Mouse (Mus musculus) embryonic facial prominence, embryonic 11.5 days (tissue): ENCODE results near the gene Gm10306. TPM values are rescaled to one million over a fixed set of nuclear protein-coding genes. Genes with fewer than 3 reads are reported as not detected.

Experiments used
- ATAC-seq: fragments of 200-750 bp; cut with Nextera tagmentation; replicated peaks from 2 replicates; pipeline ENCODE4 v1.8.0; 2017; ENCODE audit warnings: low read depth; ENCODE audit not compliant: insufficient number of reproducible peaks, low FRiP score, low TSS enrichment
- DNase-seq: peaks from one replicate; pipeline ENCODE4 v3.0.0-alpha.2; 2015; ENCODE audit warnings: low spot score
- H3K27ac ChIP-seq: fragments of 300-500 bp; sonication (generic); replicated peaks from 2 replicates; pipeline ENCODE4 v1.5.1; 2014; ENCODE audit warnings: mild to moderate bottlenecking, low read depth, low read length, control low read depth
- H3K27me3 ChIP-seq: fragments of 300-500 bp; sonication (generic); 2 replicates; pipeline ENCODE4 v1.6.1; 2014; ENCODE audit warnings: mild to moderate bottlenecking, low read length, moderate library complexity, mixed read lengths; ENCODE audit not compliant: control insufficient read depth, insufficient read depth
- H3K36me3 ChIP-seq: fragments of 300-500 bp; sonication (generic); replicated peaks from 2 replicates; pipeline ENCODE4 v1.6.1; 2014; ENCODE audit warnings: low read depth, mild to moderate bottlenecking, low read length, moderate library complexity, mixed read lengths; ENCODE audit not compliant: control insufficient read depth, insufficient read depth
- H3K4me1 ChIP-seq: fragments of 300-500 bp; sonication (generic); 2 replicates; pipeline ENCODE4 v1.6.1; 2014; ENCODE audit warnings: low read length, mixed read lengths; ENCODE audit not compliant: control insufficient read depth, insufficient read depth
- H3K4me2 ChIP-seq: fragments of 300-500 bp; sonication (generic); 2 replicates; pipeline ENCODE4 v1.6.1; 2014; ENCODE audit warnings: low read depth, mild to moderate bottlenecking, control low read depth, low read length, moderate library complexity
- H3K4me3 ChIP-seq: fragments of 300-500 bp; sonication (generic); 2 replicates; pipeline ENCODE4 v1.5.1; 2014; ENCODE audit warnings: low read depth, low read length, control low read depth
- H3K9ac ChIP-seq: fragments of 300-500 bp; sonication (generic); replicated peaks from 2 replicates; pipeline ENCODE4 v1.6.1; 2014; ENCODE audit warnings: mild to moderate bottlenecking, control low read depth, low read length
- H3K9me3 ChIP-seq: fragments of 300-500 bp; sonication (generic); replicated peaks from 2 replicates; pipeline ENCODE4 v1.6.1; 2016; ENCODE audit warnings: mild to moderate bottlenecking, low read length, inconsistent platforms, mixed read lengths; ENCODE audit not compliant: control insufficient read depth
- WGBS: fragments of 180-500 bp; shearing (Covaris S2); extraction: QIAGEN DNeasy Blood & Tissue Kit; methylation state at CpG from one replicate; pipeline ENCODE4 v1.1.7; 2014; 5-methylcytosine and 5-hydroxymethylcytosine counted together
- polyA plus RNA-seq: library from polyadenylated mRNA; unstranded; fragments of >200 nt; fragmentation: Nextera tagmentation; extraction: Ambion mirVana; gene quantifications from 2 replicates; pipeline ENCODE4 v1.2.1, GENCODE M21; 2014

Gm10306 gene
- not detected in 2 replicates for polyA plus RNA-seq

DNA sequence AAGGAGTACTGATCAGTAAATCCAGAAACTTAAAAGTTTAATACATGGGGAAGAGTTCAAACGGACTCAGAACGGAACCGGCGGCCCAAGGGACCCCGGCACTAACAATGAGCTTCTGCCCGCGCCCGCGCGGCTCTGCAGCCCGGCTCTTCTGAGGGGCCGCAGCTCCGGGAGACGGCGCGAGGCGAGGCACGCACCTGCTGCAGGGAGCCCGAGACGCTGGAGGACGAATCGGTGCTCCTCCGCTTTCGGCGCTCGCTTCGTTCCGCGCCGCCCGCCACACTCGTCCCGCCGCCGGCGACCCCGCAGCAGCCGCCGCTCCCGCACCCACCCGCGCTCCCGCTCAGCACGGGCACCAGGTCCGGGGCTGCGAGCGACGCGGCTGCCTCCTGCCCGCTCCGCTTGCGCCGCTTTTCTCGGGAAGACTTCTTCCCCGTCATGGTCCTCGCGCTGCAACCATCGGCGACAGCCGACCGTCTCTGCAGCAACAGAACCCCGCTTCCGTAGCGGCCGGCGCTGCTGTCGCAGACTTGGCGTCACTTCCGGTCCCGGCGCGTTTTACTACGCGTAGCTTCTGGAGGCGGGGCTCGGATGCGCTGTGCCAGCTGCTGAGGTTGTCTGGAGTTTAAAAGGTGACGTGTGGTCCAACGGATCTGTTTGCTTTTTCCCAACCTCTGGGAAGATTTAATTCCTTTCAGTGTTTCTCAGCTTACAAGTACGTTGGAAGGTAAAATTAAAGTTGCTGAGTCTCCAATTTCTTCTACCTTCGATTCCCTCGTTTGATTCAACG is at the start of gene Gm10306, which contains the start of gene Caap1:
Gene Gm10306, plus strand, starts transcription at position 282 of the 790 bp plus-strand sequence.
Gene Caap1, minus strand, starts transcription at position 532 of the 790 bp plus-strand sequence.
- ATAC-seq: peak; percentile 91
- Histone ChIP-seq H3K4me2 (peak within 1 kb of the TSS; percentile 27), H3K27ac (peak within 1 kb of the TSS; percentile 59; the same call in 1 of the 2 replicates), H3K27me3 (no peaks in the 10 kb centered on the region), H3K4me3 (peak within 1 kb of the TSS; percentile 78), H3K9me3 (no peaks in the 10 kb centered on the region), H3K9ac (peak within 1 kb of the TSS; percentile 78), H3K36me3 (no peaks in the 10 kb centered on the region), H3K4me1 (no peaks in the 10 kb centered on the region)
- under 1% methylated on average over 76 of the region's 83 CpGs for WGBS
- DNase-seq: peak; percentile 97

DNA sequence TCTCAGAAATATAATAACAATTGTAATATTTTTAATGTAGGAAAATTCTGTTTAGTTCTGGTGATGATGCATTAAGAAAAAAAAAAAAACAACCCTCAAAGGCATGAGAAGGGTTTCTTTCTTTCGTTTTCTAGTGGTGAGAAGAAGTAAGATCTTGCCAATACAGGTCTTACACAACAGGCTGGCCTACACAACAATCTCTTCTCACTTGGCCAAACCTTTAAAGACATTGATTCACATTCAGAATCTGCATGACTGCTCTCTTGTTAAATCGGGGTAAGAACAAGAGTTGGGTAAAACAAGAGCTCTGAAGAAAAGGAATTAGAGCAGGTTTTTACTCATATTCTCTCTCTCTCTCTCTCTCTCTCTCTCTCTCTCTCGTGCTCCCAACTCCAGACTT is 41.0 kb upstream of the Gm10306 start:
- WGBS: 86% methylated on average over 3 of the region's 3 CpGs
- no peak for ATAC-seq
- no peak overlapping the region for H3K4me3 ChIP-seq

DNA sequence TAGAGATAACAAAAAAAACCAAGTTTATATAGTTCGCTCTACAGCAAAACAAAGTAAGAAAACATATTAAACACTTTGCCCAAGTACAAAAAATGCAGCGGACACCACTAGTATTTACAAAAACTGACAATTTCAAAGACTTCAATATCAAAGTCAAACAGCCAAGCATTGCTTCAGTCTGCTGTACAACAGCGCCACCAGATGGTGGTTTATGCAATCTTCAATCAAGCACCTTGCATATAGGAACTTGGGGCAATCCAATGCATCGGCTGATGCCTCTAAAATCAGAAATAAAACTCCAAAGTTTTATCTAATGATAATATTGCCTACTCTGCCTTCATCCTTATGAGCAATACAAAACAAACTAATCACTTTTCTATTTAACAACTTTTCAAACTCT is 38.7 kb upstream of the Gm10306 start:
- Histone ChIP-seq H3K9me3 (no peaks in the 10 kb centered on the region), H3K27ac (no peak overlapping the region), H3K27me3 (no peaks in the 10 kb centered on the region), H3K36me3 (no peaks in the 10 kb centered on the region), H3K4me2 (no peak overlapping the region), H3K4me3 (no peak overlapping the region), H3K9ac (no peak overlapping the region), H3K4me1 (no peaks in the 10 kb centered on the region)
- ATAC-seq (no peak), DNase-seq (peak; percentile 63)
- WGBS: 71% methylated on average over 4 of the region's 4 CpGs

More for the DNA sequence above, 41.0 kb upstream of the Gm10306 start:
- Histone ChIP-seq H3K4me1 (no peaks in the 10 kb centered on the region), H3K27ac (no peak overlapping the region), H3K27me3 (no peaks in the 10 kb centered on the region), H3K36me3 (no peaks in the 10 kb centered on the region), H3K9me3 (no peaks in the 10 kb centered on the region), H3K9ac (no peak overlapping the region), H3K4me2 (no peak overlapping the region)
- no peak for DNase-seq

DNA sequence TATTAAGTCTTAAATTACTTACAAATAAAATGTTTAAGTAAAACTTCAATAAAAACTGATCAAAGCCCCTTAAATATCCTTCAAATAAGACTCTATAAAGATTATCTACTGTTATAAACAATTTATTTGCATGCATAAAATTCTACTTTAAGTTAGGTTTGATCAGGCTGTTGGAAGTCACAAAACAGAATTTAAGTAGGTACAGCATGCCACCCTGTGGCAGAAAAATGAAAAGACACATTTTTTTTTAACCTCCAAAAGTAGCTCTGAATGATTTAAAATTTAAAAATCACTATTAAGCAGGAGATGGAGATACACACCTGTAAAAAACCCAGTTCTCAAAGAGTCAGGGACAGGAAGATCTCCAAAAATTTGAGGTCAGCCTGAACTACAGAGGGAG is 33.0 kb upstream of the Gm10306 start:
- H3K27ac ChIP-seq: no peak overlapping the region
- DNase-seq (peak; percentile 13), ATAC-seq (no peak)
- H3K27me3 ChIP-seq: no peaks in the 10 kb centered on the region
- H3K36me3 ChIP-seq: no peaks in the 10 kb centered on the region
- H3K4me2 ChIP-seq: no peak overlapping the region
- H3K4me3 ChIP-seq: no peak overlapping the region
- no peaks in the 10 kb centered on the region for H3K4me1 ChIP-seq
- H3K9ac ChIP-seq: no peak overlapping the region
- H3K9me3 ChIP-seq: no peaks in the 10 kb centered on the region

DNA sequence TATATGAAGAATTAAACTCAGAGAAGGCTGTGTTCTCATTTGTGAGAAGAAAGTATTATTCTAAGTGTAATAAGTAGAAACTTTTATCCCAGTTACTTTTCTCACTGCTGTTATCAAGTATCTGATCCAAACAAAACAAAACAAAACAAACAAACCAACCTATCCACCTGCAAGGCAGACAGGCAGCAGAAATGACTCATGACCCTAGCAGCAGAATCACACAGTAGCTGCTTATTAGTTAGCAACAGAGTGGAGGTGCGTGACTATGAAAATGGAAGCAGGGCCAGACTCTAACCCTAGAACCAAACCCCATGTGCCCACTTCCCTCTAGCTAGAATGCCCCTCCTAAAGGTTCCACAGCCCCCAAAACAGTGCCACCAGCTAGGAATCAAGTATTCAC is 26.9 kb upstream of the Gm10306 start:
- 100% methylated on average over 1 of the region's 1 CpGs for WGBS
- DNase-seq: no peak
- ATAC-seq: no peak
- Histone ChIP-seq H3K9me3 (no peaks in the 10 kb centered on the region), H3K27me3 (no peaks in the 10 kb centered on the region), H3K9ac (no peak overlapping the region), H3K4me3 (no peak overlapping the region), H3K36me3 (no peaks in the 10 kb centered on the region), H3K4me2 (no peak overlapping the region), H3K4me1 (no peaks in the 10 kb centered on the region), H3K27ac (no peak overlapping the region)

DNA sequence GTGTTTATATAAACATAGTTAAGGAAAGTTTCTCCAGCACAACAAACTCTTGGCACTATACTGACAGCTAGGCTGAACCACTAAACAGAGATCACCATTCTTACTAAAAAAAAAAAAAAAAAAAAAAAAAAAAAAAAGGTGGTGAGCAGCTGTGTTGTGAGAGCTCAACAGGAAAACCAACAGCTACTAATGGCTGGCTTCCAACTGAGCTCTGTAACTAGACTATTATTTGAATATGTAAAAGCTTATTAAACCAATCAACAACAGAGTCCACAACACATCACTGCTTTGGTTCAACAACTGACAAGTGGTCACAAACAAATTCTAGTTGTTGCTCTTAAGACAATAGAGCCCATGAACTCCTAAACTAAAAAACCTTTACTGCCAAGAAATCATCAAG is 23.1 kb upstream of the Gm10306 start:
- H3K27ac ChIP-seq: no peak overlapping the region
- H3K9me3 ChIP-seq: no peaks in the 10 kb centered on the region
- H3K4me2 ChIP-seq: no peak overlapping the region
- DNase-seq (no peak), ATAC-seq (no peak)
- H3K4me3 ChIP-seq: no peak overlapping the region
- no peaks in the 10 kb centered on the region for H3K36me3 ChIP-seq
- no peaks in the 10 kb centered on the region for H3K27me3 ChIP-seq
- no peak overlapping the region for H3K9ac ChIP-seq
- H3K4me1 ChIP-seq: no peaks in the 10 kb centered on the region

DNA sequence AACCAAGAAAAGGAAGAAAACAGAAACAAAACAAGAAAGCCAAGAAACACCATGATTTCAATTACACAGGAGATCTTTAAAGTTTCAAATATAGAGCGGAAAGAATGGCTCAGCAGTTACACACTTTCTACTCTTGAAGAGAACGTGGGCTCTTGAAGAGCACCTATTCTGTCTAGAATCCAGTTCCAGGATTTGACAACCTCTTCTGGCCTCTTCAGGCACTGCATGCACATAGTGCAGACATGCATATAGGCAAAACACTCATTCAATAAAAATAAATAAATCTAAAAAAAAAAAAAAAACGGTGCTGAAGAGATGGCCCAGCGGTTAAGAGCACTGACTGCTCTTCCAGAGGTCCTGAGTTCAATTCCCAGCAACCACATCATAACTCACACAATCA is 13.3 kb upstream of the Gm10306 start:
- Histone ChIP-seq H3K4me1 (no peaks in the 10 kb centered on the region), H3K4me2 (no peak overlapping the region), H3K9me3 (no peaks in the 10 kb centered on the region), H3K27me3 (no peaks in the 10 kb centered on the region), H3K27ac (no peak overlapping the region), H3K36me3 (no peaks in the 10 kb centered on the region; the same call in 1 of the 2 replicates), H3K4me3 (no peak overlapping the region), H3K9ac (no peak overlapping the region)
- ATAC-seq: no peak
- 96% methylated on average over 4 of the region's 4 CpGs for WGBS
- DNase-seq: no peak

DNA sequence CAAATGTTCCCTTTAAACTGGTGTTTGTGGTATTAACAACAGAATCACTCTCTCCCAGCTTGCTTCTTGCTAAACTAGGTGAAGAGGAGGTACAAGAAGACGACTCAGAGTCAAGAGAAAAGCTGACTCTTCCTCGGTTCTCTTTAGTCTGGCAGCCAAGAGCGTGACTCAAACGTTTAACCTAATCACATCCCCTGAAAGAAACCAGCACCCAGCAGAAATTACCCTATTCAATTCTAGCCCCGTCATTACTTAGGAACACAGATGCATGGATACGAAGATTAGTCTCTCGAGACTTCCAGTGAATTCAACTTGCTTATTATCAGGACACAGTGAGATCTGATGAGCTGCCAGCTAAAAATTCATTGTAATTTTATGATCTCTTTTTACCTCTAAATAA is 12.0 kb upstream of the Gm10306 start:
- H3K4me1 ChIP-seq: no peaks in the 10 kb centered on the region
- H3K4me3 ChIP-seq: no peak overlapping the region
- ATAC-seq (no peak), DNase-seq (no peak)
- no peak overlapping the region for H3K27ac ChIP-seq
- WGBS: 79% methylated on average over 7 of the region's 7 CpGs
- H3K9me3 ChIP-seq: no peaks in the 10 kb centered on the region
- no peak overlapping the region for H3K9ac ChIP-seq
- no peak overlapping the region for H3K4me2 ChIP-seq
- no peaks in the 10 kb centered on the region; the same call in 1 of the 2 replicates for H3K36me3 ChIP-seq
- H3K27me3 ChIP-seq: no peaks in the 10 kb centered on the region
